Mouse (Mus musculus) spleen, postnatal 10 days (tissue): ENCODE measurements at regions not wholly inside any gene's neighbourhood (a gene's known extent, or its start where the extent isn't known, plus 50 kb on each side); places are given as distances from the start of the nearest gene placed in this dataset.

Experiments used
- DNase-seq, 2 experiments: peaks; one replicate each; pipeline ENCODE4 v3.0.0; 2021 to 2022; ENCODE audit warnings: low spot score in 2 of 2

DNA sequence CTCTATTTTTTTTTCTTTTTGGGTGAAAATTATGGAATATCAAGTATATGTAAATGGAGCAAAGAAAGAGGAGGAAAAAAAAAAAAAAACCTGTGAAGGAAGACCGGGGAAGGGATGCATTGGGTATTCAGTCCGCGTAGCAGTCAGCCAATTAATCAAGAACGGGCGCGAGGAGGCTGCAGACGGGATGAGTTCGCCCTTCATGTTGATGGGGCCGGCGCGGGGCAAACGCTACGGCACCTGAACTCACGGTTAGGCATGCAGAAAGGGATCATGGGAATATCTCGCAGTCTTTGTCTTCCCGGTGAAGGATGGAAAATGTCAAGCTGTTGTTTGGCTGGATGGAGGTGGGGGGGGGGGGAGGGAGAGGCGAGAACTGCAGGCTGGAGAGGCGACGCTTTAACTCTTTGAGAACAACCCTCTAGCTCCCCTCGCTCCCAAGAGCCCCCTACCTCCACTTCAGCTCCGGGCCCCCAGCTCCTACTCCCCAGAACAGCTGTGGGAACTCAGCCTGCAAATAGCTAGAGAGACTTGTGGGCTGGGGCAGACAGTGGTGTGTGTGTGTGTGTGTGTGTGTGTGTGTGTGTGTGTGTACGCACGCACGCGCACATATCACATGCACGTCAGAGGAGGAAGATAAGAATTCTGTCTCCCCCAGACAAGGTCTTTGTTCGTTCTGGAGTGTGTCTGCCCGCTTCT, 210.7 kb downstream of the Gm26897 start:
- no peak for DNase-seq

DNA sequence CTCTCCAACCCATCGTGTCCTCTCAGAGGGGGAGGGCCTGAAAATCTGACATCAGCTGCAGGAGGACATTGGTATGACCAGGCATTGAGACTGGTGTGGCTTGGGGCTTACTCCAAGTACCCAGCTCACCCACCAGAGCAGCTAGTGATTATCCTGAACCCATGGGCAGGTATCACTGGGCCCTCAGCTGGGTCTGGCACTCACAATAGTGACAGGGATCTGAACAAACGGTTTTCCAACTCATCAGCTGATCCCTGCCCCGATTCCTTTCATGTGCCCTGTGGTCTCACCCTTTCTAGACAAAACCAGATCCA, 211.2 kb downstream of the Gm26897 start:
- no peak for DNase-seq

DNA sequence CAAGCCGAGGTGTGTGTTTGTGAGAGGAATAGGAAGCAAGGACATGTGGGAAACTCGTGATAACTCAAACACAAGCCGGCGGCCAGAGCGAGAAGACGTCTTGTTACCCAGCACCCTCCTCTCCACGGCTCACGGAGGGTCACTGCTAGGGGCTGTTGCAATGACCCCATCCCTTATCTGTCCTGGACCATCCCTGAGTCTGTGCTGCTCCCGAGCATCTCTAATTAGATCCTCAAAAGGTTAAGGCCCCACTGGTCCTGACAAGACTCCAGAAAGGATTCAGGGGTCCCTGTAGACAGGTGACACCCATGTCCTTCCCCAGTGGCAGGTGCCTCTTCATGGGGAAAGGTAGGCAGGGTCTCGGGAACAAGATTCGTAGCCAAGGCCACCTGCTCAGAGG, 212.6 kb downstream of the Gm26897 start:
- DNase-seq, result no peak

DNA sequence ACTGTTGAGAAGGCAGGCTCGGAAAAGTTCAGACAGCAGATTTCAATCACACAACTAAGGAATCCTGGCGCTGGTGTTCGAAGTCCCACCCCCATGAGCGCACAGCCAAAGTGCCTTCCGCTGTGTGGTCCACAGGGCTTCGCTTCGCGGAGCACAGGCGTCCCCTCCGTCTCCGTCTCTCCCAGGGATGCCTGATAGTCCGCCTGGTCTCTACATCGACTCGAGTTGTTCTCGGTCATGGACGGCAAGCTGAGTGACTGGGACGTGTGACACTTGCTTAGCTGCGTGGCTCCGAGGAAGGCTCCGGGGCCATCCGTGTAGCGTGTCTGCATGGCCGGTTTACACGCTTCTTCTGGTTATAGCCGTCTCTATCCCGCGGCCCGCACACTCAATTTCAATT, 224.0 kb downstream of the Gm26897 start:
- DNase-seq, result no peak

DNA sequence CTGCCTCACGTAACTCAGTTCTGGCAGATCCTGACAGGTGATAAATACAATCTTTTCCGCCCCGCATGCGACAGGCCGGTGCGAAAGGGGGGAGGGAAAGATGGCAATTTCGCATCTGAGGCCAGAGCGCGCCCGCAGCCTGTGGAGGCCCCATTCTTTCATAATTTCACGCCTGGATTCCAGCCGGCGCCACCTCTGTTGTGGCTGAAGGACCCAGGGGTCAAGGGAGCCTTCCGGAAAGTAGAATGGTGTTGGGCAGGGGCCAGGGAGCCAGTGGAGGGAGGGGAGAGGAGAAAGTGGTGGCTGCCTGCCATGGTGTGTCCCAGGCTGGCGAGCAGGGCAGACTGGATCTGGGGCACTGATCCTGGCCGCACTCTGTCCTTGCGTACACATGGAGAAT, 224.5 kb downstream of the Gm26897 start:
- no peak for DNase-seq

DNA sequence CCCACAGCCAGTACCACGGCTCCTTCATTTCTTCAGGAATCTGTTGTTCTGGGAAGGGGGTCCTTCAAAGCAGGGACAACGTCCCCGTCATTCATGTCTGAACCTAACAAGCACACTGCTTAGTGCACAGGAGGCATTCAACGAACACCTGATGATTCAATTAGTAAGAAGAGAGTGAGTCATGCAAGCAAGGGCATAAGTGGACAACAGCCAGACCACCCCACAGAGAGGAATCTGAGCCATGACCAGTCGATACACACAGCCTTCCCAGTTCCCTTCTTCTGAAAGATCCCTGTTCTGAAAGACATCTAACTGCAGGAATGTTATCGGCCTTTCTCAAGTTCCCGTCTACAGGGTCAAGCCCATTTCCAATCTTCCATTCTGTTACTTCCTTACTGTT, 231.6 kb downstream of the Gm26897 start:
- DNase-seq, result no peak

DNA sequence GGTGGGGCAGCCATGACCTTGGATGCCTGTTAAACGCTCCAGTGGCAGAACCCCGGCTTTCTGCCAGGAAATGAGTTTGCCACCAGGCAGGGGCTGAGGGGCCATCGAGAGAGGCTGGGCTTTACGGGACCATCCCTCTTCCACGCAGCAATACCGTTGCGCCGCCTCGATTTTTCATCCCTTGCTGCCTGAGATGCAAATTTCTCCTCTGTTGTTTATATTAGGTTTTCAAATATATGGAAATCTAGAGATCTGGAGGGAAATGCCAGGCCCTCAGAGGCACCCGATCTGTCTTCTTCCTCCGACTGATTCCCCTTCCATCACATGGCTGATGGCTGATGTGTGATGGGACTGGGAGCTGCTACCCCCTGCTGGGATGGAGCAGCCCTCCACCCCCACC, 234.4 kb downstream of the Gm26897 start:
- no peak for DNase-seq

DNA sequence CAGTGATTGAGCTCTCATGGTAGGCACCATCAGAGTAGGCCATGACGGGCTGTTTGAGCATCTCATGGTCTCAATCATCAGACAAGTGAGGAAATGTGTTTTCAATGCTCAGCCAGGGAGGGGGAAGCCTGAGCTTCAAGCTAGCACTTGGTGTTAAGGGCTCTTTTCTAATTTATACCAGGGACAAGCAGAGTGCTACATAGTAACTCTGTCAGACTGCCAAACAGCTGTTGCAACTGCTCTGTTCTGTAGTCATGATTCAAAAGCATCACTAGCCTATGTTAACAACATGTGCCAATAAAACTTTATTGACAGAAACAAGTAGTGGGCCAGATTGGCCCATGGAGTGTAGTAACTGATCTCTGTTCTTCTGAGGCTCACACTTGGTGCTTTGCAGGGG, 235.0 kb downstream of the Gm26897 start:
- no peak for DNase-seq

DNA sequence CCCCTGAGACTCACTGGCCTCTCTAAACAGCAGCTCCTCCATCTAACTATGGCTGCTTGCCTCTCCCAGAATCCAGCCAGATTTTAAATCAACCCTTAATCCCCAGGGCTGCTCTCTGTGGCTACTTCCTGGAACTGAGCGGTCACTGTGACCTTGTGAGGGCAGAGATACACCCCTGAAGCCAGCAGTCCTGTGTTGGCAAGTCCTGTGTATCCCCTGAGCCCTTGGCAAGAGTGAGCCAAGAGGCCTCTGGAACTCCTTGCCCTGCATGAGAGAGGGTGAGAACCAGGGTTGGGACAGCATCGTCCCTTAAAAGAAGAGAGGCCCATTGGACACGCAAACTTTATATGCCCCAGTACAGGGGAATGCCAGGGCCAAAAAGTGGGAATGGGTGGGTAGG, 237.5 kb downstream of the Gm26897 start:
- no peak for DNase-seq

DNA sequence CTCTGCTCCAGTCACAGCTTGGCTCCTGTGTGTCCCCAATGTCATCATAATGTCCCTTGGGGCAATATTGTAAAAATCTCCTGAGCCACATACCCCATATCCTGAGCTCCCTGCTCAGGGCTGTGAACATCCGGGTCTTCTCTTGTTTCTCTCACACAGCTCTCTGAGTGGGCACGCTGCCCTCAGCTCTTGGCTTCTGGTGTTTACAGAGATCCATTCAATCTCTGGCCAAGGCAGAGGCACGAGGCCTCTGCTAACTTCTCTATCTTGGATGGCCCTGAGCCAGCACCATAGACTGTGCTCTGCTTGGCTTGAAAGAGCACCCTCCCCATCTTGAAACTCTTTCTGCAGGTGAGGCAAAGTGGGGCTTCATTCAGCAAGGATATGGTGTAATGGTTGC, 238.2 kb downstream of the Gm26897 start:
- DNase-seq, result no peak

DNA sequence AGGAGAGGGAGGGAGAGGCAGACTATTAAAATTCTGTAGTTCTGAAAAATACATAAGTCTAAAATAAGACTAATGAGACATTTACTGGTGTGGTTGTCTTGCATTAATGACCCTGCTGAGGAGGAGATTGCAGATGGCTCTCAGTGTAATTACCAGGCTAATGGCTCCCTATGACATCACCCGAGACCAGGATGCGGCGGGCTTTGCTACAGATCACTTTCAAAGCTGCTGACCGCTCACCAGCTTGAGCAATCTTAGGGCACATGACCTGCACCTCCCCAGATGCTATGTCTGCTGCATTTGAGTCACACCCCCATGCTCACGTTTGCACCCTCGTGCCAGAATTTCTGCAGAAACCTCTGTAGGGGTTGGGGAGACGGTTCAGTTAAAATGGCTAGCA, 242.0 kb downstream of the Gm26897 start:
- DNase-seq, result no peak

DNA sequence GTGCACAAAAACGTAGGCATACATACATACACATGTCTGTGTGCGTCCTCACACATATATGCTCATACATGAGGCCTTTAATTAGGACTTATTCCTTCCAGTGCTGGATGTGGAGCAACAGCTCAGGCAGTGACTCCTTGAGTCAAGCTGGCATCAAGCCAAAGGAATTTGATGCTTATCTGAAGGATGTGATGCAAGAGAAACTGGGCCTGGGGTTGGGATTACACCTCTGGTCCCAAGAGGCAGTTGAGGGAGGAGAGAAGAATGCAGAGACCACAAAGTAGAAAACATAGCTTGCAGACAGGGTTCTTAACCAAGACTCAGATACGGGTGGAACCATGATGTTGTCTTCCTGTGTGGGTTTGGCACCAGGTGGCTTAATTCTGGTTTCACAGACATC, 245.9 kb downstream of the Gm26897 start:
- no peak for DNase-seq

DNA sequence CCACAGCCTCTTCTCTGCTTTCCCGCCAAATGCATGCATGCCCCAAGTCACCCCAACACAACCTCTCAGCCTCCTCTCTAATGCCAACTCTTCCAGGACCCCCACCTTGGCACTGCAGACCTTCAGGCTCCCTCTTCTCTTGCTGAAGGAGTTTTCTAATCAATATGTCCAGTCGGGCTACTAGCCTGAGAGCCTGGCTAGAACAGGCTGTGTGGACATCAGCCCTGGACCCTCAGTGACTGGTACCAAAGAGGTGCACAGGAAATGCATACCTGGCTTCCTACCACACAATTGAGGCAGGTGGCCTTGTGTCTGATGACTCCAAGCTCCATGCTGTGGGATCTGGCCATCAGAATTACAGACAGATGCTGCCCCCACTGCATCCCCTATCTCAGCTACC, 248.4 kb downstream of the Gm26897 start:
- DNase-seq, result no peak

DNA sequence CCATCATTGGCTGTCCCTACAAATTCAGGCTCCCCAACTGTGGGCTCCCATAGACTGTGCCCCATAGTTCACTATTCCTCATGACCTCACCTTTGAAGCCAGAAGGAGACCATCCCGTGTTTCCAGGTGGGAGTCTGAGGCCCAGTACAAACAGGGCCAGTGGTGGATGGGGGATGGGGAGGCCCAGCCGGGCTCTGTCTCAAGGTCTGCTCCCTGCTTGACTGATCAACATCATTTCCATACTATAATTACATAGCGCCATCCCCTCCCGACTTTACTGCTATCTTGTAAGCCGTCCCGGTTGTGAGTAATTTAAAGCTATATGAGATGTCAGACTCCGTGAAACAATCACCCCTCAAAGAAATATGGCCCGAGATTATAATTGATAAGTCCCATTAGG, 252.3 kb downstream of the Gm26897 start:
- no peak for DNase-seq

DNA sequence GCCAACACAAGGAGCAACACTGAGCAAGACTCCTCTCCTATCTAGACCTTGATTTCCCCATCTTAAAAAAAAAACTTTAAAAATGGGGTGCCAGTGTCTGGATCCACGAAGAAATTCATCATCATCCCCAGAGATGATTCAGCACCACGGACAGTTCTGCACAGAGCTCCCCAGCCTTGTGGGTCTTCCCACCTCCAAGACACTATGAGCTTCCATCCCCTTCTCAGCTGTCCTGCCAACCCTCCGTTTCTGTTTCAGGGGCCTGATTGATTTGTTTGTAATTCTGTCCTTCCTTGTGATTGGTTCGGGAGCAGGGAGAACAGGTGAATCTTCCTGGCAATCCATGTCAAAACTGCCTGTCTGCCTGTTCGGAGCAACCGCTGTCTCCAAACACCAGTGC, 253.3 kb downstream of the Gm26897 start:
- no peak for DNase-seq

DNA sequence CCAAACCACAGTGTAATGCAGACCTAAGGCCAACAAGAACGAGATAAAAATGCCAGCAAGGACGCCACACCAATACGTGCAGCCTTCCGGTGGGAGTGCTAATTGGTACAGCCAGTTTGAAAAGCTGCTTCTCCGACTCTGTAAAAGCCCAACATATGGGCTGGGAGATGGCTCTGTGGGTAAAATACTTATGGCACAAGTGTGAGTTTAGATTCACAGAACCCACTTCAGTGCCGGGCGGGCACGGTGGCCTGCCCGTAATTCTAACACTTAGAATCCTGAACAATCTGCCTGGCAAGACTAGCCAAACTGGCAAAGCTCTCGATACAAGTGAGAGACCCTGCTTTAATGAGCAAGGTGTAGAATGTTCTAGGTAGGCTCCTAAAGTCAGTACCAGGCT, 258.1 kb downstream of the Gm26897 start:
- no peak for DNase-seq

DNA sequence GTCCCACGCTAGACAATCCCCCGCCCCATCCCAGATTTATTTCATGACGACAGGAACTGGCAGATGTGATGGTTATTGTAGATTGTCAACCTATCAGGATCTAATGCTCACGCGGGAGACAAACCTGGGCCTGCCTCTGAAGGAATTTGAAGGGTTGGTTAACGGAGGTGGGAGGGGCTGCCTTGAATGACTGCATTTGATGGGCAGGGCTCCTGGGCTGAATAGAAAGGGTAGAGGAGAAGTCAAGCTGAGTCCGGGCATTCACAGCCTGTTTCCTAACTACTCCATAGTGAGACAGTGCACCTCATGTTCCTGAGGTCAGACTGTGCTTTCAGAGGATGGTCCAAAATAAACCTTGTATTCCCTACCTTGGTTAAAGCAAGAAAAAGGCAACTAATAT, 259.1 kb downstream of the Cryba4 start:
- DNase-seq, result no peak

DNA sequence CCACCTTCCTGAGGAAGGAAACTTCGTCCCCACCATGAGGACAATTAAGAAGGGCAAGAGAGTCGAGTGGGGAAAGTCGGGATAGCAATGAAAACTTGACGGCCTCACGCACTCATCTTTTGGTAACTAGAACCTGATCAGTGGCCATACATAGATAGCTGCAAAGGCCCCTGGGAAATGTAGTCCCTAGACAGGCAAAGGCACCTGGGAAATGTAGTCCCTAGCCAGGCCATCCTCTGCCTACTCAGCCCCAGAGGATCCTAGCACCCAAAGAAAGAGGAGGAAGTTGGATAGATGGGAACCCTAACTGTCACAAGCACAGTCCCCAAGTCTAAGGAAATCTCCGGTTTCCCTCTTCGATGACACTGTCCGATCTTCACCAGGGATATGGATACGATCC, 258.4 kb downstream of the Cryba4 start:
- no peak for DNase-seq

DNA sequence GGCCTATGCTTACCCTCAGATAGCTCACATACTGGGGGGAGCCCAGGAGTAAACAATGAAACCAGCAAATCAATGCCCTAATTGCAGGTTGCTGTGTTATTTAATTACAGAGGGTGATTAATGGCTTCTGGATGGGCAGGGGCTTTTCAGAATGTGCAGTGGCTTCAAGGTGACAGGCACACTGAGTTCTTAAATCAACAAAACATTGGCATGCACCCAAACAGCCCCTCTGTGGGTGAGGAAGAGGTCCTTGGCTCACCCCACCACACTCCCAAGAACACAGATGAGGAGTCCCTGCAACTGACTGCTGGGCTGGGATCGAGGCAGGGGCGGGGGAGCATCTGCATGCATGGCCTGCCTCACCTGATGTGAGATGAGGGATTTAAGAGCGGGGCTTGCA, 255.5 kb downstream of the Cryba4 start:
- DNase-seq, result no peak

DNA sequence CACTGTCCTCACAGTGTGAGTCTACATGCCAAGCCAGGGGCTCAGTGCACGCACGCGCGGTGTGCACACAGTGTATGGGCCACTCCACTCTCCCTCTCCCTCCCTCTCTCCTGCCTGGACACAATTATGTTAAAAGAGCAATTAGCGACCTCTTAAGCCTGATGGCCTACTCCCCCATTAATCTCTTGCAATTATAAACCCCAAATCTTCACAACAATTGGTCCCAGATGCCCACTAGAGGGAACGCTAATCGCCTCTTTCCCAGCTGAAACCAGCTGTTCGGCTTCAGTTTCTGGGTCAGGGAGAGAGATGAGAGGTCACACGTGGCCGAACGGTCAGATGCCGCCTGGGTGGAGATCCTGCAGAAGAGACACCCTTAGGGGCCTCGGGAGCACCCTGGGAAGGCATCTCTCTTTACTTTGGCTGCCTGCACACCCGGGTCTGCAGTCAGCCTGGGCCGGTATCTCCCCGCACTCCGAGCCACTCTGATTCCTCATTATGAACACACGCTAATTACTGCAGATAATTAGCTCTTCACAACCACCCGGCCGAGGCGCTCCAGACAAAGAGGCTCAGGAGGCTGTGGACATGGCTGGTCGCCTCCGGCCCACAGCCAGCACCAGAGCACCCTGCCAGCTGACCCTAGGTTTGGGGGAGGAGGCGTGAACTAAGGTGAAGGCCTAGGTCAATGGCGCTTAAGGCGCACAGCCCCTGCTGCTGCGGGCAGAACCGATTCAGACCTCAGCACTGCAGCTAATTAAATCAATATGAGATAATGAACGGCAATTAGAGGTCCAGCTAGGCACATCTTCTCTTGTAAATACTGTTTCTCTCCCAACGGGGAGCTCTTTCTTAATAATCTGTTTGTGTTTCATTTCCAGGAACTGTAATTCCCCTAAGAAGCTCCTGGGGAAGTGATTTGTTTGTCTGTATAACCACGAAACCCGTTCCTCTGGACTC, 250.3 kb downstream of the Cryba4 start:
- no peak for DNase-seq

DNA sequence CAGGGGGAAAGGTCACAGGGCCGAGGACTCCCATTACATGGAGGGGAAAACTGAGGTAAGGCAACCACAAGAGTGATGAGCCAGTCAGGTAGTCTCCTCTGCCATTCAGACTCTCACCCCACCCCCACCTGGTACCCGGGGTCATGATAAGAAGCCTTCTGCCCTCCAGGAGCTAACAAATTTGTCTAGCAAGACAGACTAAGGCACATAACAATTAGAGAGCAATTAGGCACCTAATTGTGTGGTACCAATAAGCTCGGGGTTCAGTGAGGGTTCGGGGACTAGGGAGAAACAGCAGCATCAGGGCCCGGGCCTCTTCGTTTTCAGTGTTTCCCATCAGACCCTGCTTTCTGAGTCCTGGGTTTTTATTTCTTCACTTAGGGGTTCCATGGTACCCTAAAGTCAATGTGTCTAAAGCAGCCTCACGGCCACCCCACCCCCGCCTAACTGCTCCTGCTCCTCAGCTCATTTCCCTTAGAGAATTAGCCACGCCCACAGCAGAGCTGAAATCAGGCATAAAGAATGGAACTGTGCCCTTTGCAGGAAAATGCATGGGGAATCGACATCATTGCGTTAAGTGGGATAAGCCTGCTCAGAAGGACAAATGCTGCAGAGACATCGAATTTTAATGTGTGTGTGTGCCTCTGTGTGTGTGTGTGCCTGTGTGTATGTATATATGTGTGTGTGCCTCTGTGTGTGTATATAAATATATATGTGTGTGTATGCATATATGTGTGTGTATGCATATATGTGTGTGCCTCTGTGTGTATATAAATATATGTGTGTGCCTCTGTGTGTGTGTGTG, 249.3 kb downstream of the Cryba4 start:
- DNase-seq, result no peak

DNA sequence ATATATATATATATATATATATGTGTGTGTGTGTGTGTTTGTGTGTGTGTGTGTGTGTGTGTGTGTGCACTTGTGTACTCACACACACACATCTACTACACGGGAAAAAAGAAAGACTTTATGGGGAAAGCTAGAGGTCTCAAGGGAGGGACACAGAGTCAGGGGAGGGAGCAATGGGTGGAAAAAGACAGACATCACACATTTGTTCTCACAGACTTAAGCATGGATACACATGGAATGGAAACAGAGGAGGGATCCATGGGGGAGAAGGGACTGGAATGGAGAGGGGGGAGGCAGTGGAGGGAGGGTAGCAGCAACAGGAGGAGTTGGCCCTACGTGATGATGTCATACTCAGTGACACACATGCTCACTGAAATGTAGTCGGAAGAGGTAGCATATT, 248.3 kb downstream of the Cryba4 start:
- DNase-seq, result no peak
